Mouse (Mus musculus): ENCODE results near the gene Fgf11. TPM values are rescaled to one million over a fixed set of nuclear protein-coding genes. Genes with fewer than 3 reads are reported as not detected.

Gene Fgf11
- polyA plus RNA-seq, 1 experiment from 2014 or later: 2.0 TPM

- Histone ChIP-seq H3K9ac (peak overlapping the region; percentile 21; the same call in 1 of the 2 replicates), H3K27ac (replicated peaks) (no peak overlapping the region), H3K36me3 (peaks cover 35% of the 10 kb centered on the region), H3K4me2 (peak overlapping the region; percentile 20; the same call in 1 of the 2 replicates), H3K4me1 (peaks cover 37% of the 10 kb centered on the region), H3K4me3 (no peak overlapping the region), H3K27me3 (replicated peaks) (peaks cover 11% of the 10 kb centered on the region; the same call in 1 of the 2 replicates), H3K9me3 (no peaks in the 10 kb centered on the region)
- no peak for ATAC-seq (ENCODE audit: extremely low read depth, insufficient number of reproducible peaks, low FRiP score, low TSS enrichment)
- 39% methylated on average over 7 of the region's 7 CpGs for WGBS
These were observed 22.7 kb downstream of the Fgf11 start for GRCm38 (mm10) chr11:69778985-69779384.

- WGBS: 65% methylated on average over 23 of the region's 23 CpGs
- ATAC-seq (ENCODE audit: extremely low read depth, insufficient number of reproducible peaks, low FRiP score, low TSS enrichment): no peak
- Histone ChIP-seq H3K4me3 (no peak overlapping the region), H3K27me3 (replicated peaks) (peaks cover 11% of the 10 kb centered on the region; the same call in 1 of the 2 replicates), H3K4me2 (peak overlapping the region; percentile 20; the same call in 1 of the 2 replicates), H3K4me1 (peaks cover 37% of the 10 kb centered on the region), H3K27ac (replicated peaks) (no peak overlapping the region), H3K9ac (peak overlapping the region; percentile 21), H3K9me3 (no peaks in the 10 kb centered on the region), H3K36me3 (peaks cover 35% of the 10 kb centered on the region)
These were observed 23.2 kb downstream of the Fgf11 start for GRCm38 (mm10) chr11:69778258-69778982.

GRCm38 (mm10) chr11:69777504-69778257 lies 24.0 kb downstream of the Fgf11 start:
- no peak overlapping the region for H3K27ac ChIP-seq (replicated peaks)
- no peak overlapping the region for H3K4me3 ChIP-seq
- no peaks in the 10 kb centered on the region for H3K9me3 ChIP-seq
- 0 out of 2 replicates have a peak, but pooled peaks have one; percentile 11 for ATAC-seq (ENCODE audit: extremely low read depth, insufficient number of reproducible peaks, low FRiP score, low TSS enrichment)
- H3K27me3 ChIP-seq (replicated peaks): peaks cover 11% of the 10 kb centered on the region; the same call in 1 of the 2 replicates
- H3K4me1 ChIP-seq: peaks cover 40% of the 10 kb centered on the region
- no peak overlapping the region for H3K4me2 ChIP-seq
- peaks cover 41% of the 10 kb centered on the region for H3K36me3 ChIP-seq
- 60% methylated on average over 26 of the region's 26 CpGs for WGBS
- H3K9ac ChIP-seq: peak overlapping the region; percentile 10; the same call in 1 of the 2 replicates

GRCm38 (mm10) chr11:69776488-69776887 lies 25.2 kb downstream of the Fgf11 start:
- Histone ChIP-seq H3K4me3 (no peak overlapping the region), H3K4me1 (peaks cover 40% of the 10 kb centered on the region), H3K27me3 (replicated peaks) (peaks cover 11% of the 10 kb centered on the region; the same call in 1 of the 2 replicates), H3K36me3 (peaks cover 41% of the 10 kb centered on the region), H3K9me3 (no peaks in the 10 kb centered on the region), H3K4me2 (no peak overlapping the region), H3K9ac (no peak overlapping the region), H3K27ac (replicated peaks) (no peak overlapping the region)
- no peak for ATAC-seq (ENCODE audit: extremely low read depth, insufficient number of reproducible peaks, low FRiP score, low TSS enrichment)
- 73% methylated on average over 20 of the region's 20 CpGs for WGBS

- H3K9ac ChIP-seq: no peak overlapping the region; the same call in 1 of the 2 replicates
- H3K4me1 ChIP-seq: peaks cover 40% of the 10 kb centered on the region
- peaks cover 47% of the 10 kb centered on the region for H3K36me3 ChIP-seq
- no peak overlapping the region for H3K4me2 ChIP-seq
- no peaks in the 10 kb centered on the region for H3K9me3 ChIP-seq
- no peak overlapping the region for H3K27ac ChIP-seq (replicated peaks)
- H3K4me3 ChIP-seq: no peak overlapping the region
- WGBS: 56% methylated on average over 10 of the region's 10 CpGs
- no peak for ATAC-seq (ENCODE audit: extremely low read depth, insufficient number of reproducible peaks, low FRiP score, low TSS enrichment)
- peaks cover 9% of the 10 kb centered on the region; the same call in 1 of the 2 replicates for H3K27me3 ChIP-seq (replicated peaks)
These were observed 25.9 kb downstream of the Fgf11 start for GRCm38 (mm10) chr11:69775716-69776115.

GRCm38 (mm10) chr11:69774961-69775360 lies 26.7 kb downstream of the Fgf11 start:
- no peak overlapping the region for H3K27ac ChIP-seq (replicated peaks)
- H3K9ac ChIP-seq: no peak overlapping the region
- peaks cover 53% of the 10 kb centered on the region for H3K36me3 ChIP-seq
- 50% methylated on average over 5 of the region's 5 CpGs for WGBS
- no peak overlapping the region for H3K4me2 ChIP-seq
- H3K4me3 ChIP-seq: no peak overlapping the region
- peaks cover 41% of the 10 kb centered on the region for H3K4me1 ChIP-seq
- H3K27me3 ChIP-seq (replicated peaks): peaks cover 5% of the 10 kb centered on the region; the same call in 1 of the 2 replicates
- H3K9me3 ChIP-seq: no peaks in the 10 kb centered on the region
- ATAC-seq (ENCODE audit: extremely low read depth, insufficient number of reproducible peaks, low FRiP score, low TSS enrichment): no peak

DNA sequence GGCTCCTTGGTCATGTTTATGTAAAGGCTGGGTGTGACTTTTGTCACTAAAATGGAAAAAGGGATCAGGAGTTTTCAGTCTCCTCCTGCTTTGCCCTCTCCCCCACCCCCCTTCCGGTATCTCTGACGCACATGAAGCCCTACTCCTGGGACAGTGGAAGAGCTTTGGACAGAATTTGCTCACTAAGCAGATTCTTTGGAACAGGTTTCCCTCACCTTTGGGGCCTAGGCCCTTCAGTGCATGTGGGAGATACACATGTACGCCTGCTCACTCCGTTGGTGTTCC lies 34.1 kb downstream of the Fgf11 start:
- H3K4me1 ChIP-seq: peaks cover 37% of the 10 kb centered on the region
- H3K27ac ChIP-seq (replicated peaks): peak overlapping the region; percentile 87
- no peaks in the 10 kb centered on the region for H3K9me3 ChIP-seq
- H3K9ac ChIP-seq: peak overlapping the region; percentile 97
- H3K4me2 ChIP-seq: peak overlapping the region; percentile 69
- ATAC-seq (ENCODE audit: extremely low read depth, insufficient number of reproducible peaks, low FRiP score, low TSS enrichment): no peak
- H3K4me3 ChIP-seq: peak overlapping the region; percentile 72
- H3K36me3 ChIP-seq: peaks cover 15% of the 10 kb centered on the region; the same call in 1 of the 2 replicates
- 45% methylated on average over 4 of the region's 4 CpGs for WGBS
- no peaks in the 10 kb centered on the region for H3K27me3 ChIP-seq (replicated peaks)

DNA sequence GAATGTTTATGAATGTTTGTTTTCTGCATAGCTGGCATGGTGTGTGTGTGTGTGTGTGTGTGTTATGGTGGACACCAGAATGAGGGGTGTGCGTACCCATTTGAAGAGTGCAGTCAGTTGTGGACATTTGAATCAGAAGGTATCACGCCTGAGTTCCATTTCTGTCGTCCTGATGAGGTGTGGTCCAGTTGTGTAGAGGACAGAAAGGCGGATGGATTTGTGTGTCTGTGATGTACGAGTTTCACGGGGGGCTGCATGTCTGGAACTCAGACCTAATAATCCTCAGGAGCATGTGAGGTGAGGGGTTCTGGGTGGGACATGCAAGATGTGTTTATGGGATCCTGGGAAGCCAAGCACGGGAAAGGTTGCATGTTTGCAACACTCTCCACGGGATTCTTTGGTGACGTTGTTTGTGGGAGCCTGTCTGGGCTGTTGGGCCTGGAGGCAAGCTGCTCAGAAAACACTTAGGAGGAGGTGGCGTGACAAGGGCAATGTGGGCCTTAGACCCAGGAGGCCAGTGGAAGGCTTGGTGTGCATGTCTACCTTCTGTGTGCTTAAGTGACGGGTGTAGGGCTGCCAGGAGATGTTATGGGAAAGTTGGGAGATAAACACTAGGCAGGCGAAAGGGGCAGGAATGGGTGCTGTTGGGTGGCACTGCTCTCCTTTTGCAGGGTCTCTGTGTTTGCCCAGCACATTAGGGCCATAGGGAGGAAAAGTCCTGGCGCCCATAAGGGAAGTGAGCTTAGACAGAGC lies 34.6 kb downstream of the Fgf11 start:
- Histone ChIP-seq H3K4me1 (peaks cover 37% of the 10 kb centered on the region), H3K4me2 (peak overlapping the region; percentile 69), H3K27ac (replicated peaks) (peak overlapping the region; percentile 87), H3K36me3 (peaks cover 15% of the 10 kb centered on the region; the same call in 1 of the 2 replicates), H3K27me3 (replicated peaks) (no peaks in the 10 kb centered on the region), H3K4me3 (peak overlapping the region; percentile 72), H3K9ac (peak overlapping the region; percentile 97), H3K9me3 (no peaks in the 10 kb centered on the region)
- no peak; the same call in 1 of the 2 replicates for ATAC-seq (ENCODE audit: extremely low read depth, insufficient number of reproducible peaks, low FRiP score, low TSS enrichment)
- WGBS: 46% methylated on average over 13 of the region's 13 CpGs

DNA sequence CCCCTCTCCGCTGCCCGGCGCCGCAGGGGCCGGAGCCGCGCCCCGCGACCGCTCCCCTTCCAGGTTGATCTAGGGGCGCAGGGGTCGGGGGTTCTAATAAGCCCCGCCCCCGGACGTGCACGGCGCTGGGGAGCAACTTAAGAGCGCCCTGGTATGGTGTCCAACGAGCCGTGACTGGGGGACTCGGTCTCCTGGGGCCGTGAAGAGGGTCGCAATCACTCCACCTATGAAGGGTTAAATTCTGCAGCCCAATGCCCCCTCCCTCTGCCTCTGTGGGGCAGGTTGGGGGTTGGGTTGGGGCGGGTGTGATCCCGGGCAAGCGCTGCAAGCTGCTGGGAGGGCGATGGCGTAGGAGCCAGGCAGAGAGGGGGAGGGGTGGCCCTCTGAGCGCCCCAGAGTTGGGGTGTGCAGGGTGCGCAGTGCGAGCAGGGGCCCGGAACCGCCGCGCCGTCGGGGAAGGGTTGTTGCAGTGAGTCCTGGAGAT lies 35.5 kb downstream of the Fgf11 start:
- Histone ChIP-seq H3K27me3 (replicated peaks) (no peaks in the 10 kb centered on the region), H3K27ac (replicated peaks) (peak overlapping the region; percentile 87), H3K4me3 (peak overlapping the region; percentile 72), H3K4me2 (peak overlapping the region; percentile 69), H3K36me3 (peaks cover 13% of the 10 kb centered on the region; the same call in 1 of the 2 replicates), H3K9me3 (no peaks in the 10 kb centered on the region), H3K4me1 (peaks cover 37% of the 10 kb centered on the region), H3K9ac (peak overlapping the region; percentile 97)
- under 1% methylated on average over 32 of the region's 37 CpGs for WGBS
- peak; percentile 72 for ATAC-seq (ENCODE audit: extremely low read depth, insufficient number of reproducible peaks, low FRiP score, low TSS enrichment)

GRCm38 (mm10) chr11:69765221-69766125 lies 36.2 kb downstream of the Fgf11 start, which contains the start of gene Zbtb4:
Gene Zbtb4 (plus strand): TSS chr11:69765912.
- WGBS: 21% methylated on average over 34 of the region's 55 CpGs
- H3K27ac ChIP-seq (replicated peaks): peak within 1 kb of the TSS; percentile 87
- ATAC-seq (ENCODE audit: extremely low read depth, insufficient number of reproducible peaks, low FRiP score, low TSS enrichment): peak; percentile 62
- H3K9me3 ChIP-seq: no peaks in the 10 kb centered on the region
- no peaks in the 10 kb centered on the region for H3K27me3 ChIP-seq (replicated peaks)
- H3K9ac ChIP-seq: peak within 1 kb of the TSS; percentile 97
- H3K4me1 ChIP-seq: peaks cover 39% of the 10 kb centered on the region
- peak within 1 kb of the TSS; percentile 69 for H3K4me2 ChIP-seq
- H3K4me3 ChIP-seq: peak within 1 kb of the TSS; percentile 72
- peaks cover 6% of the 10 kb centered on the region; the same call in 1 of the 2 replicates for H3K36me3 ChIP-seq

Data from heart, embryonic 13.5 days (tissue).